Mouse (Mus musculus): ENCODE measurements around the gene Olfr802.

The Olfr802 gene

DNA sequence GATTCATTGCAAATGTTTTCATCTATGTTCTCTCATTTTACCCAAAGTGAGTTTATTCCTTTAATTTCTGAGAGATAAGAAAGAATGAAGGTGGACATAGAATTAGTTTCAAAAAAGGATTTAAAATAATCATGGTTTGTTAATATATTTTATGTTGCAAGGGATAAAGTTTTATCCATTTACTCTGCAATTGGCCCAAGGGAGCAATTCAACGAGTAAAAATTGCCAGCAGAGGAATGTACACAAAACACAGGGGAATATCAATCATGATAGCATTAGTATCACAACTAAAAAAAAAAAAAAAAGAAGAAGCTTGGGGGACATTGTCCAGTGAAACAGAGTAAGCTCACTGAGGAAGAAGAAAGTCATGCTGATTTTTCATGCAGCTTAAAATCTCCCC lies at the start of gene Olfr802:
Gene Olfr802, minus strand, starts transcription at position 101 of the 400 bp plus-strand sequence.
- in situ Hi-C loops (cut with MboI; ENCODE audit: unreplicated experiment in 2 of 2): no loop called here

DNA sequence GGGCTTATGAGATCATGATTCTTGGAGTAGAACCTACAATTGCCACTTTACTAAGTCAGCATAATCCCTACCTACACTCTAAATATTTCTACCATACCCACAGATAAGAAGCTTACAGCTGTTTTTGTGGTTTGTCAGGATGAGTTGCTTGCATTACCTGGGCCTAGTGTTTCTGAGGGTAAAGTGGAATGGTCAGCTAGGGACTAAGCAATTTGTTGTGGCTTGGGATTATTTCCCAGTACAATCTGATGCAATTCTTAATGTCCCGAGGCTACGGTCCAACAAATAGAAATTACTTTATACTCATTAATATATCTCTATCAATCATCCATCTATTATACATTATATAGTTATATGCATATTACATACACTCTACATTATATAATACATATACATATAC lies 41.3 kb upstream of the Olfr802 start, which contains the start of gene Olfr805:
Gene Olfr805, minus strand, starts transcription at position 101 of the 400 bp plus-strand sequence.
- in situ Hi-C loops (cut with MboI; ENCODE audit: unreplicated experiment in 2 of 2): no loop called here

DNA sequence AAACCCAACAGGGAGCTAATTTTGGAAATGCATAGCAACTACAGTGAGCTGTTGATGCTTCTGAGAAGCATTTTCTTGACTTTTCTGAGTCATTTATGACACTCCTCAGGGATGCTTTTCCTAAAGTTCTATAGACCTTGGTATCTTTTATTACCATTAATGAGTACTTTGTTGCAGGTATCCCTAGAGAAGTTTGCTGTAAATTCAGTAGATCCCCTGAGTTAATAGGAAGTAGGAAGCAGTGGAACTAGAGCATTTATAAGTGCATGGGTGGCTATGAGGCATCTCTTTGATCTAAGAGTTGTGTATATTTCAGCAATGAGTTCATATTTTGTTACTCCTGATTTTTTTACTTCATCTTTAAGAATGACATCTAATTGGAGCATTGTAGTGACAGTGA lies 14.9 kb upstream of the Olfr802 start, which contains the start of gene Olfr804:
Gene Olfr804, plus strand, starts transcription at position 301 of the 400 bp plus-strand sequence.
- in situ Hi-C loops (cut with MboI; ENCODE audit: unreplicated experiment in 2 of 2): no loop called here

DNA sequence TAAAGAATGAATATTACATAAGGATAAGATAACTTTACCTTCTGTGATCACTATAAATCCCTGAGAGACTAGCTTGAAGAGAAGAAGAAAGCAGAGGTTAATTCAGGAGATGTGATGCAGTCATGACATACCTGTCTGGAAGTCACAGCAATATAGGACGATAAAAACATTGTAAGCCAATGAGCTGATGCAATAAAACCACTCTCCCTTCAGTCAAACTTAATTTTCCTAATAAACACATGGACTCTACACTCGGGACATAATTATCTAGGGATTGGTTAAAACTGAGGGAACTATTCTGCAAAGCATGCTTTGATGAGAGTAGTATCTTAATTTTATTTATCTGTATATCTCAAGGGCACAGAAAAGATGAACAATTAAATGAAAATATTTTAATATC lies 6.2 kb upstream of the Olfr802 start, which contains the start of gene Olfr803:
Gene Olfr803, minus strand, starts transcription at position 101 of the 400 bp plus-strand sequence.
- in situ Hi-C loops (cut with MboI; ENCODE audit: unreplicated experiment in 2 of 2): no loop called here

DNA sequence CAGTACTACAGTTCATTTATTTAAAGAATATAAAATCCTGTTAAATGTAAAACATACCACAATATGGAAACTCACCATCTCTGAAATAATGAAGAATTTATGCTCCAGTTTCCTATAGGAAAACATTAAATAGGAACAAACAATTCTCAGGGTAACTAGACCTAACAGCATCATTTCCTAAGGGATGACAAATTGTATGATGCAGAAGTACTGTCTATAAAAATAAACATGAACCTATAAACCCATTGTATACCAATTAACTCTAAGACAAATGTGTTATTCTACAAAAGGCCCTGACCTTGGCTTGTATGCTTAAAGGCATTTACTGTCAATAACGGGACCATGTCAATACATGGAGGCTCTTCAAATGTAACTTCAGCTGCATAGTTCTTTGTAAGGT lies 14.2 kb downstream of the Olfr802 start, which contains the start of gene Olfr801:
Gene Olfr801, minus strand, starts transcription at position 101 of the 400 bp plus-strand sequence.
- in situ Hi-C loops (cut with MboI; ENCODE audit: unreplicated experiment in 2 of 2): no loop called here

DNA sequence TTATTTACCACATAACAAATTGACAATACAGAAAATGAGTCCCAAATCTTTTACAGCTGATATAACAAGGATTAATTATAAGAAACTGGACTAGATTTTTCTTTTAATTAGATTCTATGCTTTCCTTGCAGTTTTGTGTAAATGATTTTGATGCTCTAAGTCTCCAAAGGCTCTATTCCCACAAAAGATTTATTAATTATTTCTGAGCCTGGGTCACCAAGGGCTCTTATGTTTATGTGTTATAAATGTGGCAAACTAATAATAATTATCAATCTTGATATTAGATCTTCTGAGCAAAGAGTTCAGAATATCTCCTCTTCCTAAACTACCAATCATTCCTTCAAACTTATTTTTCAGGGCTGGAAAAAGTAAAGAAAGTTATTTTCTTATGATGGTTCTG lies 30.6 kb downstream of the Olfr802 start, which contains the start of gene Olfr800:
Gene Olfr800, plus strand, starts transcription at position 301 of the 400 bp plus-strand sequence.
- in situ Hi-C loops (cut with MboI; ENCODE audit: unreplicated experiment in 2 of 2): no loop called here

DNA sequence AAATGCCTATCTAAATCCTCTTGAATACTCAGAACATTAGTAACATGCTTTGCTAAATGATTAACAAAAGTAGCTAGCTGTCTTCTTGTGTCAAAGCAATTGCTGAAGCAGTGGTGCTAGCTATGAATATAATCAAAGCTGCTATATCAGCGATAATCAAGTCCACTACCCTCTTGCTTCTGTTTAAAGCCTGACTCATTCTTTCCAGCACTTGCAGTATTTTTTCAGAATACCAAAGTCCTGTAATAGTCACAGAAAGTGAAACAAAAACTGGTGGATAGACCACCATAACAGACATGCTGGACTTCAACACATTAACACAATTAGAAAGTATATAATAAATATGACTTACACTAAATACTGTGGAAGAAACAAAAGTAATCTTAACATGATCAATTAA lies 36.2 kb downstream of the Olfr802 start:
- in situ Hi-C loops (cut with MboI; ENCODE audit: unreplicated experiment in 2 of 2): no loop called here

DNA sequence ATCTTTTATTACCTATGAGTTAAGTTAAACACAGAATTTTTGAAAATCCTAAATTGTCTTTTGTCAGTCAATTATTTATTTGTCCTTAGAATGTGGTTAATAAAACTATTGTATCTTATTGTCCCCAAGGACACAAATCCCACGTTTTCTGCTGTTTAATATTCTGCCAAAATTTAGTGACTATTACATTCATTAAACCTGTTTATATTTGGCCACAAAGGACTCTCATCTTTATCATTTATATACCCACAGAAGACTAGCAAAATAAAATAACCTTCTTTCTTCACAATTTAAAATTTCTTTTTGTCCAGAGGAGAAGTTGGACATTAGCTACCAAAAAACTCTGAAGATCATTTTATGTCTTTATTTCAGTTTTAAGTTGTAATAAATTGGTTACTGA lies 50.8 kb downstream of the Olfr802 start, which contains the start of gene Olfr799:
Gene Olfr799, plus strand, starts transcription at position 301 of the 400 bp plus-strand sequence.
- in situ Hi-C loops (cut with MboI; ENCODE audit: unreplicated experiment in 2 of 2): no loop called here

DNA sequence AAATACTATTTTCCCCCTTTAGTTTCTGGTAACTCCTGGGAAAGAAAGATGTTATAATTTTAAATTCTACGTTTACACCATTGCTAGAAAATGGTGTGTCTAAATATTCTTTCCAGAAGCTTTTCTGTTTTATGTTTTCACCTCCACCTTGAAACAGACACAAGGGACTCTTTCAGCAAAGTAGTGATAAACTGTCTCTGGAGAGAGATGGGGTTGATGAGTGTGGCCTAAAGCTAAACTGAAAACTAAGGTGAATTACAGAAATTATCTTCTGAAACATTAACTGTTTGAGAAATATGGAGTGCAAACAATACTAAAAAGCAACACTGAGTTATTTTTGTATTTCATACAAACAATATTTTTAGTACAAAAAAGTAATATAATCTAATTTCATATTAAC lies 60.1 kb downstream of the Olfr802 start, which contains the start of gene Olfr798:
Gene Olfr798, minus strand, starts transcription at position 101 of the 400 bp plus-strand sequence.
- in situ Hi-C loops (cut with MboI; ENCODE audit: unreplicated experiment in 2 of 2): no loop called here

Data from v-Abl transformed pro-B cells (cell line).